Mouse (Mus musculus) retina, embryonic 14.5 days (tissue): ENCODE measurements at regions not wholly inside any gene's neighbourhood (a gene's known extent, or its start where the extent isn't known, plus 50 kb on each side); places are given as distances from the start of the nearest gene placed in this dataset.
A peak's percentile ranks its signal among the peaks of the same experiment; 100 is the strongest.

ENCODE experiments used
- DNase-seq: peaks from one replicate; pipeline ENCODE4 v3.0.0-alpha.2; 2015; ENCODE audit warnings: low spot score

DNA sequence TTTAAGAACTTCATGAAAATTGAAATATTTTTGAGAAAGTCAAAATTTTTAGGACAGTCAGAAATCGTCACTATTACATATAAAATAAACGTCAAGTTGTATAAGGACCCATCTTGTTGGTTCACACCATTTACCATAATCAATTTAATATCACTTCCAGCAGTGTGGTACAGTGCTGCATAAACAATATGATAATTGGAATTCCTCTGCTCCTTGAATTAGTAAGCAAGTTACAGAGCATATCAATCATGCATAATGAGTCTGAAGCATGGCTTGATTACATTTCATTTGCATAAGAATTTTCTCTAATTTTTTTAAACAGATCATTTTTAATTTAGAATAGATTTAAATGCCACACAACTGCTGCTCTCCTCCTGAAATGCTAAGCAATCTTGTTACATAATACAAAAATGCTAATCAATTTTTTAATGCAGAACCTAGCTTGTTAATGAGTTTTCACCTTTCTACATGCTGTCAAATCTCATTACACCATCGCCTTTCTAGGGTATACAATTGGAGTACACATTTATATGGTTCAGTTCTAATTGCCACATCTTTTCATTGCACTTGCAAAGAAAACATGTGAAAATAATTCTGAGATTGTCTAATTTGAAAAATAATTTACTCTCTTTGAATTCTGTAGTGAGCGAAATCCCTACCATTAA is 194.5 kb downstream of the Ctag2 start:
- DNase-seq = peak; percentile 1

DNA sequence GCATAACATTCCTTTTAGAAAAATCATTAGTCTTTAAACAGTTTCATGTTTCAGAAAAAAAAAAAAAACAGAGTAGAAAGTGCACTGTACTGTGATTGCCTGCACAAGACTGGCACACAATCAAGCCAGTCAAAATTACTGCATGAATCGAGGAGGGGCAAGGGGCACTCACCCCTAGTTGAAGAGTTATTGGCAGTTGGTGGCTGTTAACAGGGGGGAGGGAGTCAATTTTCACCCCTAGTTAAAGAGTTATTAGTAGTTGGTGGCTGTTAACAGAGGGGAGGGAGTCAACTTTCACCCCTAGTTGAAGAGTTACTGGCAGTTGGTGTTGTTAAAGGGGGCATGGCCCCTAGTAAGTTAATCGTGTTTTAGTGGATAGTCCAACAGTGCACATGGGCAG is 205.3 kb downstream of the Ctag2 start:
- DNase-seq = no peak
